Mouse (Mus musculus): Measurements from ENCODE around the gene Gm21985. TPM values are rescaled to one million over a fixed set of nuclear protein-coding genes. Genes with fewer than 3 reads are reported as not detected.

Gm21985 gene
- 1 to 10 TPM; 1.9 to 4.3 (median 2.9) TPM for total RNA-seq (2022)

GRCm38 (mm10) chr2:112266242-112266592 is at the start of gene Gm21985:
Gene Gm21985 (plus strand): TSS chr2:112266314.
- no peak for DNase-seq (ENCODE audit: low spot score in 2 of 2)

DNA sequence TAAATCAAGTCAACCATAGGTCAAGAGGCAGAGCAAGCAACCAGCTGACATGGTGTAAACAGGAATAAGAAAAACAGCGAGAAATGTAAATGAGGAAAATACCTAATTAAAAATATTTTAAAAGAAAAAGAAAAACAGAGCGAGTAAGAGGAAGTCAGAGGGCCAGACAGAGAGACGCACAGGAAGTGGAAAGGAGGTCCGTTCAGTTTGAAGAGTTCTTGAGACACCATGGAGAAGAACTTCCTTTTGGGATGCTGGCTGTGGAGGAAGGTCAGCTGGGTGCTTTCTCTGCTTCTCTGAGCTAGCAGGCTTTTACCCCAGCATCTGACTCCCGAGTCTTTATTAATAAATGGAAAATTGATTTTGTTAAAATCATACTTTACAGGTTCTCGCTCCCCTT is 48.5 kb upstream of the Gm21985 start:
- no peak for DNase-seq (ENCODE audit: low spot score in 2 of 2)

DNA sequence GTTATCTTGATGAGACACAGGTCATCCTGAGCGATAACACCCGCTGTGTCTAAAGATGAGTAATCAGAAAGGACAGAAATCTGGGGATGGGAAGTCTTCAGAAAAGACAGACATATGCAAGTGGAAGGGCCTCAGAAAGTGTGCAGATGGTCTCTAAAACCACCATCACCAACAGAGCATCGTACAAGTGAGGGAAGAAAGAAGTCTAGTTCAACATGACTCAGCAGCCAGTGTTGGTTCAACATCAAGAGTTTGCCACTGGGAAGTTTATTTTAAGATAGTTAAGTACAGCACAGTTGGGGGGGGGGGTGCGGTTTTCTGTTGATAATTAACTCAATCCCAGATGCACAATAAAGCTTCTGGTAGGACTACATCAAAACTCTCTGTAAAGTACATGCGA is 45.2 kb upstream of the Gm21985 start:
- no peak for DNase-seq (ENCODE audit: low spot score in 2 of 2)

DNA sequence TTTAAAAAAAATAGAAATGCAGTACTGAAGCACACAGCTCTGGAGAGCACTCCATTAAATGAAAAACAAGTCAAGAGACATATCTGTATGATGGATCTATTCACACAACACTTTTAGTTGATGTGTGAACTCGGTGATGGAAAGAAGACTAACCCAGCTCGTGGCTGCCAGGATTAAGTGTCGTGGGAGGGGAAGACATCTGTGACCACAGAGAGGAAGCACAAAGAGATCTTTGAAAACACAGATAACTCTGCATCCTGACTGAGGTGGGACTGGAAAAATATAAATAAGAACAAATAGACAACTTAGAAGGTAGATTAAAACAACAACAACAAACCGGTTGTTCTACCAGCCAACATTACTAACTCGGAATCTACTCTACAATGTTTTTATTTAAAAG is 43.5 kb upstream of the Gm21985 start:
- DNase-seq (ENCODE audit: low spot score in 2 of 2), result no peak

DNA sequence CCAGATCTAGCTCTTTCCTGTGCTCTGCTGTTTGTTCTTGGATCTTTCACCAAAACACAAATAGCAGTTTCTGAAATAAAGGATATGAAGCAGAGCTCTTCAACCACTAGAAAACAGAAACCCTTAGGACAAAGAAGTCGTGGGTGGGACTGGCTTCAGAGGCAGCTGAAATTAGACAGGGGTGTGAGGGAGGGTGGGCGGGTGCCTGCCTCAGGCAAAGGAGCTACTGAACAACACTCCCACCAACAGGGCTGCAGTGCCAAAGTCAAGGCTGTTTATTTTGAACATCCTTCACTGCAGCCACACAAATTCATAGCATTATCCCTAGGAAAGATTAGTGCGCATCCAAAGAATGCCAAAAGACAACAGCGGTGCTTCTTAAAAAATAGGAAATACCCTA is 41.8 kb upstream of the Gm21985 start:
- DNase-seq (ENCODE audit: low spot score in 2 of 2), result peak in 1 of 2 experiments; percentile 59

- DNase-seq (ENCODE audit: low spot score in 2 of 2), result no peak
Measured at GRCm38 (mm10) chr2:112232623-112233022, 33.5 kb upstream of the Gm21985 start.

- DNase-seq (ENCODE audit: low spot score in 2 of 2), result no peak
Measured at GRCm38 (mm10) chr2:112236620-112237019, 29.5 kb upstream of the Gm21985 start.

- no peak for DNase-seq (ENCODE audit: low spot score in 2 of 2)
Measured at GRCm38 (mm10) chr2:112238006-112238405, 28.1 kb upstream of the Gm21985 start.

GRCm38 (mm10) chr2:112239212-112239934 is 26.7 kb upstream of the Gm21985 start, which contains the start of gene Lpcat4:
Gene Lpcat4 (plus strand): TSS chr2:112239468.
- DNase-seq (ENCODE audit: low spot score in 2 of 2), result peak; percentile 82 to 89

DNA sequence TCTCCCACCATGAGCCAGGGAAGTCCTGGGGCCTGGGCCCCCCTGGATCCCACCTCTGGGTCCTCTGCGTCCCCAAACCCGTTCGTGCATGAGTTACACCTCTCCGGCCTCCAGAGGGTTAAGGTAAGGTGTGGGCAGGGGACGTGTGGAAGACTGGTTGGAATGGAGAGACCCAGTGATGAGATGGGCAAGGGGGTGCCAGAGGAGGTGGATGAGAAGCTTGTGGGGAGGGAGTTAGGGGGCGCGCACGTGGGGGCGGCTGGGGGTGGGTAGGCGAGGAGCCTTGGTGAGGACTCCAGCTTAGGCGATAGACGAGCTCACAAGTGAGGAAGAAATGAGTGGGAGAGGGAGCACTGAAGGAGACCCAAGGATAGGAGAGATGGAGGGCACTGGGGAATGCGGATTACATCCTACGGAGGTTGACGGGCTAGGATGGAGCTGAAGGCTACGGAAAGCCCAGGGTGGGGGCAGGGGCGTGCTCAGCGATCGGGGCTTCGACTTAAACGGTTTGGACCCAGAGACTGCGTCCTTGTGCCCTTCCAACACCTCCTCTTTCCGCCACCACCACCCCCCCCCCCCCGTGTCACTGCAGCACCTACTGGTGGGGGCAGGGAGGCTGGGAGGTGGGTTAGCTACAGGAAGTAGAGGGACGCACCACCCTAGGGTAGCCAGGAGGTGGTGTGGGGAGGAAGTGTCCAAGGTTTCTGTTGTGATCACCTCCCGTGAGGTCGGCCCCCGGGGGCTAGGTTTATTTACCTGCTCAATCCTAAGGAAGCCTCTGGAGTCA is 26.0 kb upstream of the Gm21985 start:
- DNase-seq (ENCODE audit: low spot score in 2 of 2), result no peak

- no peak for DNase-seq (ENCODE audit: low spot score in 2 of 2)
Measured at GRCm38 (mm10) chr2:112241787-112242186, 24.3 kb upstream of the Gm21985 start.

GRCm38 (mm10) chr2:112245307-112245706 is 20.8 kb upstream of the Gm21985 start:
- DNase-seq (ENCODE audit: low spot score in 2 of 2), result no peak

- DNase-seq (ENCODE audit: low spot score in 2 of 2), result no peak
Measured at GRCm38 (mm10) chr2:112246193-112246592, 19.9 kb upstream of the Gm21985 start.

GRCm38 (mm10) chr2:112247323-112247722 is 18.8 kb upstream of the Gm21985 start:
- no peak for DNase-seq (ENCODE audit: low spot score in 2 of 2)

DNA sequence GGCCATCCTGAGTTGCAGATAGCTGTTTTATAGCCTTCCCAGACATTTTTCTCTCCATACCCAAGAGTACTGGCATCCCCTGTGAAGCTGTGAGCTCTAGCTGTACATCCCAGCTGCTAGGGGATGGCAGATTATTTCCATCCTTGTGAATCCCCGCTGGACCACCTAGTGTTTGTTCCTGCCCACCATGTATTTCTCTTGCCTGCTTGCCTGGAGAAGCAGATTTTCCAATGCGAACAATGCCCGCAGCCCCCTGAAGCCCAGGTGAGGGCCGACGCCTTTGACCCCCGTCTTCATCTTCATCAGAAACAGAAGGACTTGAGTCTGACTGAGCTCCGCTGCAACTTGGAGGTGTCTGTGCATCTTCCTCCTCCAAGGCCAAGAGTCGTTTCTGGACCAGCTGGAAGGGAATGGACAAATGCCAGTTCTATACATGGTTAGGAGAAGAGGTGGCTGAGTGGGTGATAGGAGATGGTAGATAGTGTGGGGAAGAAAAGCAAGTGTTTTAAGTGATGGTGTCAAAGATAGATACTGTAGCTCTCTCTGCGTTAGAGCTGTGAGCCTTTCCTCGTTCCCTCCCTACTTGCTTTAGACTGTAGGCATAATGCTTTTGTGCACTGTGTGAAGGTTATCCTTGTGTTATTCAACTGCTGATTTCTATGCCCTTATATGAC is 16.2 kb upstream of the Gm21985 start:
- DNase-seq (ENCODE audit: low spot score in 2 of 2), result no peak

GRCm38 (mm10) chr2:112254675-112255515 is 11.2 kb upstream of the Gm21985 start:
- no peak for DNase-seq (ENCODE audit: low spot score in 2 of 2)

- DNase-seq (ENCODE audit: low spot score in 2 of 2), result no peak
Measured at GRCm38 (mm10) chr2:112259241-112259962, 6.7 kb upstream of the Gm21985 start, which contains the start of gene Nutm1. Gene Nutm1 (minus strand): TSS chr2:112259291.

DNA sequence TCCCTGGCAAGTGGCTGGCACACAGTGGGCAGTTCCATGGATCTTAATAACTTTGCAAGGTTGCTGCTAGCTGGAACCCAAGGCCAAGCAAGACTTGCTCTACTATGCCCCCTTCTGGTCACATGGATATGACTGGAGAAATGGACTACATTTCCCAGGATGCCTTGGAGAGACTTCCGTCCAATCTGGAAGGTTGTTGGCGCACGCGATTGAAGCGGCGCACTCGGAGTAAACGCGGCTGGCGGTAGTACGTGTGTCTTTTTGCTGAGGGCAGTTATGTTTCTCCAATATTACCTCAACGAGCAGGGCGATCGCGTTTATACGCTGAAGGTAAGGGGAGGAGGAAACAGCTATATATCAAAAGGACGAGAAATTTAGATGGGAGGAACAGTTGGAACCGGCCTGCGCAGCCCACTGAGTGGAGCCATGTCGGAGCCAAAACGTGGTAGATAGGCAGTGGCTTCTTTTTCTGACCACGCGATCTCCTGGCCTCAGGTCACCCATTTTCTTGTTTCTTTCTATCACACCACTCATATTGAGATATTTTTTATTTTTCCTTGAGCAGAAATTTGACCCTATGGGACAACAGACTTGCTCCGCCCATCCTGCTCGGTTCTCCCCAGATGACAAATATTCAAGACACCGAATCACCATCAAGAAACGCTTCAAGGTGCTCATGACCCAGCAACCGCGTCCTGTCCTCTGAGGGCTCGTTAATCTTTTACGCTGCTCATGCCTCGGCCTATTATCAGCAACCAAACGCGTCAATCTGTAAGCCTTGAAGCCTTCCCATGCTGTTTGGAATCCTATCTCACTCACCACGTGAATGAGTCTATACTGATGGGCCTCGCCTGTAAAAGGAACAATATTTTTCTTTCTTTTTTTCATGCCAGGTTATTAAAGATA is 4.1 kb upstream of the Gm21985 start, which contains the start of gene Nop10:
Gene Nop10 (plus strand): TSS at position 179 of the 906 bp plus-strand sequence.
- DNase-seq (ENCODE audit: low spot score in 2 of 2), result peak; percentile 78 to 84

GRCm38 (mm10) chr2:112262779-112263295 is 3.3 kb upstream of the Gm21985 start:
- no peak for DNase-seq (ENCODE audit: low spot score in 2 of 2)
